Mouse (Mus musculus): ENCODE results near the gene Dennd2c.
A peak's percentile ranks its signal among the peaks of the same experiment; 100 is the strongest.

GRCm38 (mm10) chr3:103058207-103059157 lies 43.9 kb upstream of the Dennd2c start, which contains the start of gene Nras:
- TF ChIP-seq CTCF (IDR thresholded peaks at IDR 0.05; ENCODE audit: borderline replicate concordance, insufficient read depth, low read depth, low read length) (no peak), POLR2A (IDR thresholded peaks at IDR 0.05; ENCODE audit: borderline replicate concordance, insufficient read depth, low read length) (peak; percentile 42; the same call in 1 of the 2 replicates)

Data from cerebellum, adult 2 months (tissue).